Mouse (Mus musculus) c-Kit-negative CD71-positive TER-119-positive erythroid progenitor cells, embryonic 14.5 days (primary cell): ENCODE measurements around the gene Hrh2.

Source experiments
- DNase-seq: peaks from one replicate; pipeline ENCODE4 v3.0.0-alpha.2; 2013; ENCODE audit warnings: low read depth, low spot score

The Hrh2 gene

DNA sequence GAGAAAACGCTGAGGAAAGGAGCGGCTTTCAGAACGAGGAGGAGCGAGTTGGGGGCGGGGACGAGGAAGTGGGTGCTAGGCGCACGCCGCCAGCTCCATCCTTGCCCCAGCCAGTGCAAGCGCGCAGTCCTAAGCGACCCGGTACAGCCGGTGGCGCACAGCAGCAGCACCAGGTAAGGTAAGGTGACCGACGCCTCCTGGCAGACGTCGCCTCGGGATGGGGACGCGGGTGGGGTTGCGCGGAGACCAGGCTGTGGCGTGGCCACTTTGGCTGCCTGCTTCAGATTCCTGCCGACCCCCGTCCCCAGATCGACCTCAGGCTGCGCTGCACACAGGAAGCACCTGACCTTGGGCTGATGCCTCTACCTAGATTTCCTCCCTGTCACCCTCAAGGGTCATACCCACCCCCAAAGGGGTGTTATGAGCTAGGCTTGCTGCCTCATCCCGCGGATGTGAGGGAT, at the start of gene Hrh2:
Hrh2 (plus strand) TSS at position 109 of the 461 bp plus-strand sequence.
- no peak for DNase-seq

DNA sequence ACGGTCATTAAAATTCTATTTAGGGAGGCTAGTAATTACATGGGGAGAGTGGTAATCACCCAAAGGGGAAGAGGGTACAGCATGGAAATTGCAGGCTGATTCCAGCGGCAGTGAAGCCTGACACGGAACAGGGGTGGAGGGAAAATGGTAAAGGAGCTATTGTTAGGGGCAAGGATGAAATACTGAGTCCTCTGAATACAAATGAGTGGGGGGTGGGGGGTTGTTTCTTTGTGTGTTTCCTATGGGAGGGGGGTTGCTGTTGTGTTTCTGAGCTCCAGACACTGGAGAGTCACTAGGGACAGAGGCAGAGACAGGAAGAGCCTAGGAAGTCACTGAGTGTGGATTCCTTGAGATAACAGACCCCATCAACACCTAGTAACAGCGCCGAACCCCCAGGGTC, 48.1 kb upstream of the Hrh2 start:
- no peak for DNase-seq

DNA sequence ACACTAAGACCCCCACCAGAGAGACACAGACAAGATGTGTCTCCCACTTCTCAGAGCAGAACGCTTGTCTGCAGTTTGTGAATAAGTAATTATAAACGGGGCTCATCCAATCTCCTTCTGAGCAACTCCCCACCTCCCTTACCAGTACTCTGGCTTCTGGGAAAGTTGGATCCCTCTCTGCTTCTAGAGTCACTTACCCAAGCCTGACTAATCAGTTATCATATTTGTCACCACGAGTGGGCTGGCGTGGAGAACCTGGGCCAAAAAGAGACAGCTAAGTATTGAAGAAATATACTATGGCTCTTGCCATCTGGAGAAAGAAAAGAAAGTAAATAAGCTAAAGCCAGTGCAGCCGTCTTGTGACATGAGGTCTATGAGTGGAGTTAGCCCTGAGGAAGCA, 47.3 kb upstream of the Hrh2 start:
- no peak for DNase-seq

DNA sequence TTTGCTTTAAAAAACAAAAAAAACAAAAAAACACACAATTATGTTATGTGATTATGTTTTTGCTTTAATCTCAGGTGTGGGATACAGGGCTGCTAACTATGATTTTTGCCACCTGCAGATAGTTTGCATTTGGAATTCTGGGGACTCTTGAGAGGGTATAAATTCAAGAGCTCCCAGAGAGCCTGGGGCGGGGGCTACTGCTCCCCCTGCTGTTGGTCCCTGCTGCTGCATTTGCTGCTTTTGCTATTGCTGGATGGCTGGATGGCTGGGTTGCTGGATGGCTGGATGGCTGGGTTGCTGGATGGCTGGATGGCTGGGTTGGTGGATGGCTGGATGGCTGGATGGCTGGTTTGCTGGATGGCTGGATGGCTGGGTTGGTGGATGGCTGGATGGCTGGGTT, 44.6 kb upstream of the Hrh2 start:
- no peak for DNase-seq

DNA sequence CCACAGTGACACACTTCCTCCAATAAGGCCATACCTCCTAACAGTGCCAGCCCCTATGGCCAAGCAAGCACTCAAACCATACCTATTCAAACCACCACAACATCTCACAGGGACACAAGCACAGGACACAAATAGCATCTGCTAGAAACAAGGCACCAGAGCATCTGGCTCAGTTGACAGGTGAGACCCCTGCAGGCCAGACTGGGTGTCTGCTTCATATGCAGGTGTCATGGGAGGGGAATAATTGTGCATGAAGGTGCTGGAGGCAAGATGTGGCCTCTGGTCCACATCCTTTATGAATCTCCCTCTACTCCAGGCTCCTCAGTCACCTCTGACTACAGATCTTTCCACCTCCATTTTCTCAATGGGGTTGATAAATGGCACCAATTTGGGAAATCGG, 39.5 kb upstream of the Hrh2 start:
- no peak for DNase-seq

DNA sequence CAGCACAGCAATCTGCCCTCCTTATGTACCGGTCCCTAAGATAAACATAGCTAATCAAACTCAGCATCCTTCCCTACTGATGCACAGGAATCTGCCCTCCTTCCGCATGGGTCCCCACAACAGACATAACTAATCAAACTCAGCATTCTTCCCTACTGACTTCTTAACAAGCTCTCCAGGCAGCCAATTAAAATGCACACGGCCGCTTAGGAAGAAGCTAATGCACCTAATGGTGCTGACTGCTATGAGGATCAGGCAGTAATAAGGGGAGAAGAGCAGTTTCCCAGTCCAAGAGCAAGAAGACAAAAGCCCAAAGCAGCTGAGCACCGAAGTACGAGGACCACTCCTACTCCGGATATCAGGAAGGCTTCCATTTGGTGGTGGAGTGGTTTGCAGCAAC, 39.0 kb upstream of the Hrh2 start:
- no peak for DNase-seq

DNA sequence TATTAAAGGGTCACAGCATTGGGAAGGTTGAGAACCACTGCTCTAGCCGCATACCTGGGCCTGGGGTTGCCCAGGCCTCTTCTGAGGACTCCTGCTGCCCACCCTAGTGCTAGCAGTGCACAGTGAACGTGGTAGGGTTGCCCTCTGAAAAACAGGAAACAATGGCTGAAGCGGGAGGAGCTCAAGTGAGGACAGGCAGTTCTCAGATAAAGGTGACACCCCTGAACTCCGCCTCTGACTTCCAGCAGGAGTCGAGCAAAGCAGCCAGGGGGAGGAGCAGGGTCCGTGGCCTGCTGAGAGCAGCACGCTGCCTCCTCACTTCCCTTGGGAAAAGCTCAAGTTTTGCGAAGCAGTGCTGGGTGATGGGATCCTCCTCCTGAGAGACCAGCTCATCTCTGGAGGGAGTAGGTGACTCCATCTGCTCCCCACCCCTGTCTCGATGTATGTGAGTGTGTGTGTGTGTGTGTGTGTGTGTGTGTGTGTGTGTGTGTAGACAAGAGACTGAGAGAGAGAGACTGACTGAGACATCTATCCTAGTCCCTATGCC, 38.2 kb upstream of the Hrh2 start:
- no peak for DNase-seq

DNA sequence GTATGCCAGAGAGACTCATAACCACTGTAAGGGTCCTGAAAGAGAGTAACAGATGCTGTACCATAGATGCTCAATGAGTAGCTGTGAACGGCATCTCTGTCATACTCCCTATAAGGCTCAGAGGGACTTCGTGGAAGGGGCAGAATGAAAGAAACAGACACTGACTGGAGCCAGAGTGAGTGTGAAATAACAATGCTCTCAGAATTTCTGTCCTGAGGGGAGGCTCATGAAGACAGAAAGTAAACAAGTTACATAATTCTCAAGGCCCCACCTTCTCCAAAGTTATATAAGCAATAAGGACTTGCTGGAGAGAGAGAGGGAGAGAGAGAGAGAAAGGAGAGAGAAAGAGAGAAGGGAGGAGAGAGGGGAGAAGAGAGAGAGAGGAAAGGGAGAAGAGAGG, 36.1 kb upstream of the Hrh2 start:
- DNase-seq, result no peak

DNA sequence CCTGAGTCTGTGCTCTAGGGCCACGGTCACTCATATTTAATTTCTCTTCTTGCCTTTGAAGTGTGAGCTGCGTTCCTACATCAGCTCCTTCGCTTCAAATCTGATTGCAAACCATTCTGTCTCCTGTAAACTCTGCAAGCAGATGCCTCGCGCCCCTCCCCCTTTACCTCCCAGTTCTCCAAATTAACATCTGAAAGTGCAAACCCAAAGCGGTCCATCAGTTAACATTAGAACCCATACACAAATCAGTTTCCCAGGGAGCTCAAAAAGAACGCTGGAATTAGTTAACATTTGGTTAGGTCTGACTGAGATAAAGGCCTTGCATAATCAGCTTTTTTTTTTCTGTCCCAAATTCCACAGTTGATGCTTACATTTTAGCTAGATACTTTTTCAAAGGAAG, 32.7 kb upstream of the Hrh2 start:
- no peak for DNase-seq

DNA sequence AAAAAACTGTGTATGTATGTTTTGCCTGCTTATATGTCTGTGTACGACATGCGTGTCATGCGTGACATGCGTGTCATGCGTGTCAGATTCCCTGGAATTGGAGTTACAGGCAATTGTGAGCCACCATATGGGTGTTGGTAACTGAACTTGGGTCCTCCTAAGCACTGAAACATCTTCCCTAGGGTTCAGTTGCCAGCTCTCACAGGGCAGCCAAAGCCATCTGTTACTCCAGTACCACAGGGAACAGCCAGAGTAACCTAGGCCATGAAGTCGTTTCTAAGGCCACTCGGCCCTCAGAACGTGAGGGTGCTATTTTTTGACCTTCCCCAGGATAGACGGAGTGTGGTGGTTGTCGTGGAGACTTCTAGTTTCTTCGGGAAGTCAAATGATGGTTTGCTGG, 32.2 kb upstream of the Hrh2 start:
- DNase-seq, result no peak

DNA sequence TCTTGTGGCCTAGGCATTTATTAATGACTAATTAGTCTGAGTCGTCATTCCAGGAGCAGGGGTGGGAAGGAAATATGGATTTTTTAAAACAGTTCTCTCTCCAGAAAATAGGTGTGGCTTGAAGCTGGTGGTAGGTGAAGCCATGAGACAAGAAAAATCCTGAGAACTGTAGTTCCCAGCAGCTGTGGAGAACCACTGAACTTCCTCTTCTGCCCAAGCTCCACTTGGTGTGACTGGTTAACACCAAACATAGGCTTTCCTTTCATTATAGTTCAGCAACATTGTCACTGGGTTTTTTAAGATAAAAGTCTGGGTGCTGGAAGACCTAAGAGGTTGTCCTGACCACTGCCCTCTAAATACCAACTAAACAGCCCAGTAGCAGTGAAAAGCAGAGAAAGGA, 31.4 kb upstream of the Hrh2 start:
- no peak for DNase-seq

DNA sequence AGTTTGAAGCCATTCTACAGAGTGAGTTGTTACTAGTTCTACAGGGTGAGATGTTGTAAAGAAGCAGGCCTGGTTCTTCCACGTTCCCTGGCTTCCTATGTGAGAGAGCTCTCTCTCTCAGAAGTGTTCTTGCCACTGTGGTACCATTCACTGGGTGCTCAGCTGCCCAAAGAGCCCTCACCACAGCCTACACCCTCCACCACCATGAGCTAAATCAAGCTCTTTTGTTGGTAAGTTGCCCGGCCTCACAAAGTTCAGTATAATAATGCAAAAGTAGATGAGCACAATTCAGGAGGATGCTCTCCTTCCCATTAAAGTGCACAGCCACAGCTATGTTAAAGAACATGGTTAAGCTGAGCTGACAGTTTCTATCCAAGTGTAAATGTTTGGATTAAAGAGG, 30.4 kb upstream of the Hrh2 start:
- no peak for DNase-seq

DNA sequence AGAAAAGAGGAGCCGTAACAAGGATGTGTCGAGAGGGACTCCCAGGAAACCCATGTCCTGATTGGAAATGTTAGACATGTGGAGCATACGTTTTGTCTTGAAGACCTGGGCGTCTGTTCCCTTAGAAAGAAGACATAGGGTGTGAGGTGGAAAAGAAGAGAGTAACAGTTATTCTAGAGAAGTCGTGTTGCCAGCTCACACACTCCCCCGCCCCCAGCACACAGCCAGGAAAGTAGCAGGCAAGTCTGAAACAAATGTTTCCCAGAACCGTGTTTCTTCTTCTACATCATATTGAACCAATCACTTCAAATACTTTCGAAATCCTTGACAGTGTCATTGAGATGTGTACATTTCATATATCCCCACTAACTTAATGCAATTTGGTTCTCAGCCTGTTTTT, 28.6 kb upstream of the Hrh2 start:
- DNase-seq, result no peak

DNA sequence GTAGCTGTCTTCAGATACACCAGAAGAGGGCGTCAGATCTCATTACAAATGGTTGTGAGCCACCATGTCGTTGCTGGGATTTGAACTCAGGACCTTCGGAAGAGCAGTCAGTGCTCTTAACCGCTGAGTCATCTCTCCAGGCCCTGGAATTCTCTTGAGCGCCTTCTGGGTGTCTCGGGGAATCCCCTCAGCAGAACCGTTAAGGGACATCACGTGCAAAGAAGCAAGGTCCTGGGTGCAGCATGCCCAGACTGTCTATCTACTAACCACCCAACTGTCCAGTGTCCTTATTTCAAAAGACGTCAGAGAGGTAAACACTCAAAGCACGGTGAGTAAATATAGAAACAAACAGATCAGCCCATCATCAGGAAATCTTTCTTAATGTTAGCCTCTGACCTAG, 27.5 kb upstream of the Hrh2 start:
- DNase-seq, result no peak

DNA sequence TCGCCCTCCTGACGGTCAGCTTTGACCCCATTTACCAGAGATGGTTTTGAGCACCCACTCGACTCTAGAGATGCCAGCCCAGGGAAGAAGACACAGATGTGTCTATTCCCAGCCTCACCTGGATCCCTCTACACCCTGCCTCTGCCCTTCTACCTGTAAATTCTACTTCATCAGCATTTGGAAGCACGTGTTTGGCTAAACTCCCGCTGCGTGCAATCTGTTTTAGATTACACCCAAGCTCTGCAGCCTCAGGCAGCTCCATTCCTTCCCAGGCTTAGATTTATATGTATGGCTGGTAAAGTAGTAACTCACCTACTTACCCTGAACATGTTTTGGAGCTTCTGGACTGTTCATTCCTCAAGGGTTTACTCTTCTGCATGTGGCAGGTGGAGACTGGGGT, 26.9 kb upstream of the Hrh2 start:
- DNase-seq, result no peak

DNA sequence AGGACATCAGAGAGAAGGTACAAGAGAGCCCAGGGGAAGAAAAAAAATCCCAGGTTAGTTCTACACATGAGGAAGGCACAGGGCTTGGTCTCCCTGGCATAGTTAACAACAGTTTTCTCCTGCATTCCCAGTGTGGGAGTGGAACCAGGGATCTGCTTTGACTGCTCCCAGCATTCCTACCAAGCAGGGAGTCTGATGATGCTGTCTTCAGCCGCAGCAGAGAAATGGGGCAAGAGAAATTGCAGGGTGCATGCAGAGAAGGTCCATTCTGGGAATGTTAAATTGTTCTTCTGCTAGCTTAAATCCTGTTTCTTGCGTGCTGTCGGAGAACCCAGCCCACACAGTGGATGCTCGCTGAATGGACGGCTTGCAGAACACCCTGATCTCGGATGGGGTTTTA, 26.2 kb upstream of the Hrh2 start:
- DNase-seq, result no peak

DNA sequence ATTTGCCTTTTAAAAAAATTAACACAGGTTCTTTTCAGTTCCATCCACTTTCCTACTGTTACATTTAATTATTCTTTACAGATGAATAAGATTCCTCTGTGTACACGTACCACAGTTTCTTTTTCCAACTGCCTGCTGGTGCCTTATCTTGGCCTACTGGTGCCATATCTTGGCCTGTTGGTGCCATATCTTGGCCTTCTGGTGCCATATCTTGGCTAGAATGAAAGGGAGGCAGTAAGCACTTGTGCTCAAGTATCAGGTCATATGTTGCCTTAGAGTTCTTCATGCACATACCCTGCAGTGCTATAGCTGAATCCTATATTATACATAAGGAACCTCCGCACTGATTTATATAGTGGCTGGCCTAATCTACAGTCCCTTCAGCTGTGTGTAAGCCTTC, 24.9 kb upstream of the Hrh2 start:
- no peak for DNase-seq

DNA sequence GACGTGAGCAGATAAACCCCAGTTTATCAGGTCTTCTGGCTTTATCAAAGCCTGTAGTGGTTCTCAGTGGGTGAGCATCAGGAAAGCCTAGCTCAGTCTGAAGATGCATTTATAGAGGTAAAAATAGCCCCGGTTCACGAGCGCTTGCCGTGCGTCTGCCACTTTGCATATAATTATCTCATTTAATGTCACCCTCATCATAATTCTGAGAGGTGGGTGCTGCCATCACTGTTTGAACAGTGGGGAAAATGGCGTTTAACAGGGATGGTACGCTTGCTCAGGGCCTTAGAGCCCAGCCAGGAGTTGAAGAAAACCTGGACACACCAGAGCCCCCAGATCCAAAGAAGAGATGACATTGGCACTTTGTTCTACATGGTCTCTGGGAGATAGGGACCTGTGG, 23.3 kb upstream of the Hrh2 start:
- DNase-seq, result no peak

DNA sequence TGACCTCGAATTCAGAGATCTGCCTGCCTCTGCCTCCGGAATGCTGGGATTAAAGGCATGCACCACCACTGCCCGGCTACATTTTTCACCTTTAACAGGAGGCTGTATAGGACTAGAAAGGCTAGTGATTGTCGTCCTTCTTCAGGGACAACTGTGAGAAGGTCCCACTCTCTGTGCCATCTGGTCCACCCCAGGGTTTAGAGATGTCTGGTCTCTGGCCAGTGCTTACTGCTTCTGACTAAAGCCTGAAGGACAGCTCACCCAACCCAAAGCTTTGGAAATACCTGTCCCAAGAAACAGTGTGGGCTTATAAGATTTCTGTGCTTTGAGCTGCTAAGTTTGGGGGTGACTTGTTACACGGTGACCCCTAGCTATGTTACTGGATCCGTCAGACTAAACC, 21.6 kb upstream of the Hrh2 start:
- DNase-seq, result no peak

DNA sequence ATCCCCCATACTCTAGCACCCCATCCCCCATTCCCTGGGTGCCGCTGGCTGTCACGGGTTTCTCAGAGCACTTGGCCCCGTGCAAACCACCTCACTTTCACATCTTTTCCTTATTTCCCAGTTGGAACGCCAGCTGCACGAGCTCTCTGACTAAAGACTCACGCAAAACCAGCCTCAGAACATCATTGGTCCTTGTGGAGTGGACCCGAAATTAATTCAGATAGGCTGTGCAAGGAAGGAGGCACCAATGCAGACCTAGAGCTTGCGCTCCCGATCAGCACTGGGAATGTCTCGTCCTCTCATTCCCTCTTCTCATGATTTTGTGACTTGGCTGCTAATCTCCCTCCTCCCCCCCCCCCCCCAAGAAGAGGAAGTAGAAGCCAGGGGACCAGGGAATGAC, 20.6 kb upstream of the Hrh2 start:
- no peak for DNase-seq

DNA sequence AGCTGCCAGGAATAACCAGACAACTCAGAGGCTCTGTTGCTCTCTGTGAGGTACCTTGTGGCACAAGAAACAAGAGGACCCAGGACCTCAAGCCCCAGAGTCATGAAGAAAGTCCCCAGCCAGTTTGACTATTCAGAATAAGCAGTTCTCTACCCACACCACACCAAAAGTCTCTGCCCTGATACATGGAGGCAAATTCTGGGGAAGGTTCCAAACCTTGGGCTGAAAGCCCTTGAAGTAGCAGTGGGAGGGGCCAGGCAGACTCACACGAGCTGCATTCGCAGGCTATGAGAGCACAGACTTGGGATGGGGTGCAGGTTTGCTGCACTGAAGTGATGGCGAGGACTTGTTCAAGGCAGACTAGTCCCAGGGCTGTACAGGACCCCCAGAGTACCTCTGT, 20.2 kb upstream of the Hrh2 start:
- DNase-seq, result no peak

DNA sequence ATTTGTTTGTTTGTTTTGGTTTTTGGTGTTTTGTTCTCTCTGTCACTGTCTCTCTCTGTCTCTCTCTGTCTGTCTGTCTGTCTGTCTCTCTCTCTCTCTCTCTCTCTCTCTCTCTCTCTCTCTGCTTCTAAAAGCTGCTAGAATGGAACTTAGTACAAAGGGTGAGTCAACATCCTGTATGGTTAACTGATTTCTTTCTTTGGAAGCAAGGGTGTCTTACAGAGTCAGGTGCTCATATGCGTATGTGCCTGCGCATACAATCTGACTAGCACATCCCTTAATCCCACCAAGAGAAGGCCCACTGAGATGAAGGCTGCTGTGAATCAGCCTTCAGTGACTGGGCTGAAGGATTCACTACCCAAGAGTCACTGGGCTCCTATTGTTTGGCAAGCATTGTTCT, 18.0 kb upstream of the Hrh2 start:
- no peak for DNase-seq

DNA sequence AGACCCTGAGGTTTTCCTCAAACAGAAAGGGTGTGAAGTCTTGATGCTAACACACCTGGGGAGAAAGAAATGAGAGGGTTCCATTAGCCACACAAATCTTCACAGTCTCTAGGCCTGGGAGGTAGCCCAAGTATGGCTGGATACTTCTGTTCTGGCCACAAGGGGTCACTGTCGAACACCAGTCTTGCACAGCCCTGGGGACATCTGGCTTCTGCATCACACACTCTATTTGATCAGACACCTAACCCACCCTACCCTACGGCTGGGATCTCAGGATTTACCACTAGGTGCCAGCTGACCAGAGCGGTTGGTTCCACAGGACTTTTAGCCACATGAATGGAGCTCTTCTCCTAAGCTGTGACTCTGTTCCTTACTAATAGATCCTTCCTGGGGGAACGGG, 17.2 kb upstream of the Hrh2 start:
- no peak for DNase-seq

DNA sequence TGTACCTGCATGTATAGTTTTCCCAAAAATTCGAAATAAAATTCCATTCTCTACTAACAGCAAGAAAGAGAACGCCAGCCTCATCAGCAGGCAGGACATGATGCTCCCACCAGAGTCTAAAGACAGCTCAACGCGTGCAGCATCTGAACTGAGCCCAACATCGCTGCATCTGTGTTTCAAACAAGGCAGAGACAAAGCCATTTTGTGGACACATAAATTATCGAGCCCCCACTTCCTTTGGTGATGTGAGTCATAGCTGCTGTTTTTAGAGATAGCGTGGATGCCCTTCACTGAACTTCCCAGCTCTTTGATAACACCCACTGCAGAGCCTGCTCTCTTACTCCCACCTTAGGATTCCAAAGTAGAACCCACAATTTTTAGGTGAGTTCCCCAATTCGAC, 16.5 kb upstream of the Hrh2 start:
- no peak for DNase-seq
